Comparison of ENCODE assay signal across 8 mouse cellular contexts in the genomic region with DNA sequence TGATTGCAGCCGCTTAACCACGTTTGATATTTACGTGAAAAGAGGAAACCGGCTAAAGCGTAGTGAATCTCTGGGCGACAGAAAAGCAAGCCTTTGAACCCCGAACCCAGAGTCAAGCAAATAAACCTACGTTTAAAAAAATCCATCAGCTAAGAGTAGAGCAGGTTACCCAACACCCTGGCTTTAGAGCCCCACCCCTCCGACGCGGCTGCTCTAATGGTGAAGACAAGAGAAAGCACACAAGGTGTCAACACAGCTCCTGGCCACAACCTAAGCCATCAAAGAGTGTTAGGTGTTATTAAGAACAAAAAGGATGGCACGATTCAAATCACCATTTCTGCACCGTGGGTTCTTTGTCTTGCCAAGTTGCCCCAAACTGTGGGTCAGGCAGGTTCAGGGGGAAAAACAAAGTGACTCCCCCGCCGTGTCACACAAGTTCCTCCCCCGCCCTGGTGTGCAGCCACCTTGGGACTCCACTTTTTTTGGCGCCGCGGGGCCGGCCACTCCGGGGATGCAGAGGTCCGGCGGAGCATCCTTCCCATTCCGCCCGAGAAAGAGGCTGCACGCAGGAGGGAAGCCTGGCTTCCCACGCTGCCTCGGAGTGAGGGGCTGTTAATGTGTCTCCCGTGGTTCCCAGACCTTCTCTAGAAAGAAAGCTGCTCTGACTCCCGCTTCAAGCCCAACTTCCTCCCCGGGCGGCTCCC. TPM values are rescaled to one million over a fixed set of nuclear protein-coding genes. Genes with fewer than 3 reads are reported as not detected.
DNase-seq lines count a peak whose midpoint lies in the region; ATAC-seq and TF ChIP-seq lines count a peak whose summit lies in the region.

No protein-coding gene starts in this region.

- no peaks in the 10 kb centered on the region for H3K4me1 ChIP-seq in ES-Bruce4 (ENCODE audit: control insufficient read depth, insufficient read depth, low read length)
- peaks cover 2% of the 10 kb centered on the region; the same call in 1 of the 2 replicates for H3K4me1 ChIP-seq in embryonic fibroblast, embryonic 13.5 days (ENCODE audit: control insufficient read depth, insufficient read depth, low read length)
- H3K4me1 ChIP-seq in limb, embryonic 13.5 days = peaks cover 14% of the 10 kb centered on the region

- H3K4me3 ChIP-seq in ES-Bruce4 (ENCODE audit: low read depth, low read length) = peak overlapping the region; percentile 81
- peak overlapping the region; percentile 55 for H3K4me3 ChIP-seq in embryonic fibroblast, embryonic 13.5 days (ENCODE audit: insufficient read depth, low read length)
- peak overlapping the region; percentile 73 for H3K4me3 ChIP-seq in limb, embryonic 13.5 days

- peak overlapping the region; percentile 99 for H3K4me2 ChIP-seq in limb, embryonic 13.5 days (replicated peaks)

- no peaks in the 10 kb centered on the region for H3K36me3 ChIP-seq in ES-Bruce4 (ENCODE audit: control insufficient read depth, insufficient read depth, low read length, poor library complexity, severe bottlenecking)
- no peaks in the 10 kb centered on the region for H3K36me3 ChIP-seq in limb, embryonic 13.5 days

- no peak overlapping the region for H3K27ac ChIP-seq in ES-Bruce4 (ENCODE audit: insufficient read depth, low read length)
- no peak overlapping the region for H3K27ac ChIP-seq in embryonic fibroblast, embryonic 13.5 days (ENCODE audit: insufficient read depth, low read length)
- H3K27ac ChIP-seq in limb, embryonic 13.5 days = no peak overlapping the region

- 2% methylated on average over 32 of the region's 32 CpGs for WGBS in limb, embryonic 13.5 days

- no peaks in the 10 kb centered on the region for H3K9me3 ChIP-seq in ES-Bruce4 (replicated peaks; ENCODE audit: control insufficient read depth, insufficient read depth, low read length, poor library complexity, severe bottlenecking)
- H3K9me3 ChIP-seq in limb, embryonic 13.5 days = no peaks in the 10 kb centered on the region

- no peak for TF ChIP-seq CTCF in ES-Bruce4 (IDR thresholded peaks at IDR 0.05; ENCODE audit: low read depth, low read length)
- TF ChIP-seq CTCF in embryonic fibroblast, embryonic 13.5 days (IDR thresholded peaks at IDR 0.05; ENCODE audit: borderline replicate concordance, insufficient read depth, low read length) = no peak

- DNase-seq in kidney, adult 9 months = peak; percentile 7
- DNase-seq in kidney, postnatal 36 days = no peak
- peak; percentile 34 to 44 for DNase-seq in natural killer cell, adult 2 months (ENCODE audit: low spot score in 2 of 2)
- DNase-seq in kidney, postnatal 4 days = no peak

- TF ChIP-seq EP300 in ES-Bruce4 (IDR thresholded peaks at IDR 0.05; ENCODE audit: insufficient read depth, low read depth, low read length) = no peak

- peak overlapping the region; percentile 78 for H3K9ac ChIP-seq in ES-Bruce4 (ENCODE audit: low read depth, poor library complexity, severe bottlenecking)
- H3K9ac ChIP-seq in limb, embryonic 13.5 days = peak overlapping the region; percentile 74

- TF ChIP-seq POLR2A in ES-Bruce4 (IDR thresholded peaks at IDR 0.05; ENCODE audit: insufficient read depth, low read length) = no peak
- no peak for TF ChIP-seq POLR2A in embryonic fibroblast, embryonic 13.5 days (IDR thresholded peaks at IDR 0.05; ENCODE audit: low read depth, low read length)

- H3K27me3 ChIP-seq in ES-Bruce4 (ENCODE audit: control insufficient read depth, insufficient read depth, low read length, poor library complexity, severe bottlenecking) = peaks cover 14% of the 10 kb centered on the region
- peaks cover 87% of the 10 kb centered on the region for H3K27me3 ChIP-seq in limb, embryonic 13.5 days

- ATAC-seq in limb, embryonic 13.5 days (ENCODE audit: low FRiP score, low read depth) = peak; percentile 21; the same call in 1 of the 2 replicates
- no peak for ATAC-seq in frontal cortex, adult (ENCODE audit: low TSS enrichment)

RNA-seq across cellular contexts. Expression of a gene that starts 1.2 kb away (rescaled TPM):
- 6.0 and 6.3 TPM in 2 replicates for polyA plus RNA-seq in ES-Bruce4 (2011; ENCODE audit: insufficient read depth, insufficient read length, low read depth, missing spikeins)
- 15.8 and 26.6 TPM in 2 replicates for polyA plus RNA-seq in embryonic fibroblast, embryonic 13.5 days (2011; ENCODE audit: insufficient read length, low read depth, missing spikeins)
- 12.7 and 14.2 TPM in 2 replicates for polyA plus RNA-seq in limb, embryonic 13.5 days (2015; fragmentation: Nextera tagmentation; extraction: Ambion mirVana)

RNA-seq across cellular contexts. Expression of a gene that starts 44.1 kb away (rescaled TPM):
- 134 and 152 TPM in 2 replicates for polyA plus RNA-seq in ES-Bruce4 (2011; ENCODE audit: insufficient read depth, insufficient read length, low read depth, missing spikeins)
- 111 and 123 TPM in 2 replicates for polyA plus RNA-seq in embryonic fibroblast, embryonic 13.5 days (2011; ENCODE audit: insufficient read length, low read depth, missing spikeins)
- 37.1 and 39.6 TPM in 2 replicates for polyA plus RNA-seq in limb, embryonic 13.5 days (2015; fragmentation: Nextera tagmentation; extraction: Ambion mirVana)

Comparison
In these comparisons a context has a peak if more than half of its experiments do, and no peak if none do; other contexts are left out.
1. DNase-seq: peak in kidney, adult 9 months (single experiment) and natural killer cell, adult 2 months (2 of 2); none in kidney, postnatal 36 days (0 of 2) and kidney, postnatal 4 days (0 of 2).
2. Peak in every context shown above with its lines, with median percentiles within 50 percentile points of each other: H3K4me3 ChIP-seq.